Mouse (Mus musculus): Measurements from ENCODE around the gene Cend1. TPM values are rescaled to one million over a fixed set of nuclear protein-coding genes. Genes with fewer than 3 reads are reported as not detected.

Gene Cend1
- polyA plus RNA-seq, 1 experiment: 3.4 TPM

DNA sequence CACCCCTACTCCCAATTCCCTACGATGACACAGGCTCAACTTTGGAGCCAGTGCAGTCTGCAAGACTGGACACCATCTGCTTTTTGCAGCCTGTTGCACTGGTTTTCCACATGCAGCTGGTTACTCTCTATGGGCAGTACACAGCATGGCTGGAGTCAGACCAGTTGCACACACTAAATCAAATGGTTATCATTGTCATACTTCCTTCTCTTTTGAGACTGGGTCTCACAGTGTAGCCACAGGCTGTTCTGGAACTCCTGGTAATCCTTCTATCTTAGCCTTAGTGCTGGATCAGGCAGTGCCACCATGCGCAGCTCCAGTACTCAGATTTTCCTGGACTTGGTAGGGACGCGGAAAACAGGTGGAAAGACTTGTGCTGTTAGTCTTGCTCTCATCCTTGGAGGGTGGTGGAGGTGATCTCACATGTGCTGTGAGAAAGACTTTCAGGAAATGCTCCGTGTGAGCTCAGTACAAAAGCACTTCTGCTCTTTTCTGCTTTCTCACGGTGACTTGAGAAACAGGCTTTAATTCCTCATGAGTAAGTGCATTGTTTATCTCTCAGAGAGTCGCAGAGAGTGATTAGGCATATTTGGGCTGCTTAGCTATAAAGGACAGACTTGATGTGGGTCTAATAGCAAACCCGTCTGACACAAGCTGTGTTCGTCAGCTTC, 36.6 kb downstream of the Cend1 start:
- 3% methylated on average over 9 of the region's 9 CpGs for WGBS
- TF ChIP-seq CTCF (IDR thresholded peaks at IDR 0.05; ENCODE audit: control insufficient read depth, insufficient read depth, low read length) (no peak), POLR2A (IDR thresholded peaks at IDR 0.05; ENCODE audit: borderline replicate concordance, control insufficient read depth, low read depth, low read length) (no peak)
- H3K4me3 ChIP-seq (replicated peaks; ENCODE audit: control insufficient read depth, low read depth, low read length): peak overlapping the region; percentile 85
- H3K4me1 ChIP-seq (ENCODE audit: control insufficient read depth, insufficient read depth, low read length): peaks cover 1% of the 10 kb centered on the region; the same call in 1 of the 2 replicates
- H3K27ac ChIP-seq (ENCODE audit: control insufficient read depth, insufficient read depth, low read depth, low read length, poor library complexity): peak overlapping the region; percentile 97

DNA sequence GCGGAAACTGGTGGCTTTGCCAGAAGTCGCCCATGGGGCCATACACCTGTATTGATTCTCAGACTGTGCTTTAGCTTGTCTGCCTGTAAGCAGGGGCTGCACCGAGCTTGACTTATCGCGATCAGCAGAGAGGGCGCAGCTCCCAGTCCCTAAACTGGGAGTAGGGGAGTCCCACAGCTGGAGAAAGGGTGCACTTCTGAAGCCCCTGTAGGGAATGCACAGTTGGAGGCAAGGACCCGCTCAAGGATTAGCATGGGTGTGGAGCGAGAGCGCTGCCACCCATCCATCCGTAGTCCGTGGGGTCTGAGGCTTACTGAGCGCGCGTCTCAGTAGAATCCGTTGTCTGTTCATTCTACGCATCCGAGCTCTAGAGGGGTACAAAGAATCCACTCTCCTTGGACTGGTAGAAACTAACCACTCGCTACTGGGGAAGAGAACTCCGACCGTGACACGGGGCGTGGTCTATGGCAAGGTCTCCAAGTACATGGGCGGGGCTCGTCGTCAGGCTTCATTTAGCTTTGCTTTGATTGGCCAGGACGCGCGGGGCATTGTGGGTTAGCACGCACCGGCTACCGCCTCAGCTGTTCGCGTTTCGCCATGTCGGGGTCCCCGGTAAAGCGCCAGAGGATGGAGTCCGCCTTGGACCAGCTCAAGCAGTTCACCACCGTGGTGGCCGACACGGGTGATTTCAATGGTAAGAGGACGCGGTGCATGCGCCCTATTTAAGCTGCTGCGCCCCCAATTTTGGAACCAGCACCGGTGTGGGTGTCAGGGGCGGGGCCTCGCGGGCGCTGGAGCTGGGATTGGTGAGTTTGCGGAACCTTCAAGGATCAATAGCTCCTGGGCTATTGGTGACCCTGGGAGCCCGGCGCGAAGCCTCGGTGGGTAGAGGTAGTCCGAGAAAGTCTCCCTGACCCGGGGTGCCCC, 37.4 kb downstream of the Cend1 start, which contains the start of gene Taldo1:
TSS of gene Taldo1 (plus strand) at position 575 of the 927 bp plus-strand sequence.
- peak within 1 kb of the TSS; percentile 85 for H3K4me3 ChIP-seq (replicated peaks; ENCODE audit: control insufficient read depth, low read depth, low read length)
- 0 out of 2 replicates have a peak, but pooled peaks have one; percentile 1 for TF ChIP-seq CTCF (IDR thresholded peaks at IDR 0.05; ENCODE audit: control insufficient read depth, insufficient read depth, low read length)
- peak; percentile 79 for TF ChIP-seq POLR2A (IDR thresholded peaks at IDR 0.05; ENCODE audit: borderline replicate concordance, control insufficient read depth, low read depth, low read length)
- H3K4me1 ChIP-seq (ENCODE audit: control insufficient read depth, insufficient read depth, low read length): peaks cover 1% of the 10 kb centered on the region; the same call in 1 of the 2 replicates
- under 1% methylated on average over 57 of the region's 57 CpGs for WGBS
- peak within 1 kb of the TSS; percentile 97 for H3K27ac ChIP-seq (ENCODE audit: control insufficient read depth, insufficient read depth, low read depth, low read length, poor library complexity)

DNA sequence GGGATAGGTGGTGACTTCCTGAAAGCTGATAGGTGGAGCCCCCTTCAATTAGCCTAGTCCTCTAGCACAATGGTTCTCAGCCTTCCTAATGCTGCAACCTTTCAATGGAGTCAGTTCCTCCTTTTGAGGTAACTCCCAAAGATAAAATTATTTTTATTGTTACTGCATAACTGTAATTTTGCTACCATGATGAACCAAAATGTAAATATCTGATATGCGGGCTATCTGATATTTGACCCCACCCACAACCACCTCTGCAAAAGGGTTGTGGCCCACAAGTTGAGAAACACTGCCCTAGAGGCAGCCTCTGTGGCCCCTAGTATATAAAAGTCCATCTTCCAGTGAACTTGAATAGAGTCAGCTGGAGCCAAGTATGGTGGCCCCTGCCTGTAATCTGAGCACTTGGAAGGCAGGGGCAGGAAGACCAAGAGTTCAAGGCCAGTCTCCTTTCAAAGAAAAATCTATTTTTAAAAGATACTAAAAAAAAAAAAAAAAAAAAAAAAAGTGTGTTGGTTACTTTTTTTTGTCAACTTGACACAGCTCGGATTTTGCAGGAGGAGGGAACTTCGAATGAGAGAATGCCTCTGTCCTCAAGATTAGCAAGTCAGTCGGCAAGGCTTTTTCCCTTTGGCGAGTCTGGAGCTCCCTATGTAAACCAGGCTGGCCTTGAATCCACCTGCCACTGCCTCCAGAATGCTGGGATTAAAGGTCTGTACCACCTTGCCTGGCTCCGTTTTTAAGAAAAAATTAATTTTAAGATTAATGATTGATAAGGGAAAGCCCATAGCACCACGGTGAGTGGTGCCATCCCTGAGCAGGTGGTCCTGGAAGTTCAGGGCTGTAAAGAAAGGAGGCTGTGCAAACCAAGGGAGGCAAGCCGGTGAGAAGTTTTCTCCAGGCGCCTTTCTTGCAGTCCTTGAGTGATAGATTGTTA, 38.7 kb downstream of the Cend1 start:
- WGBS: 64% methylated on average over 9 of the region's 9 CpGs
- Histone ChIP-seq H3K4me3 (replicated peaks; ENCODE audit: control insufficient read depth, low read depth, low read length) (no peak overlapping the region), H3K4me1 (ENCODE audit: control insufficient read depth, insufficient read depth, low read length) (peaks cover 1% of the 10 kb centered on the region; the same call in 1 of the 2 replicates), H3K27ac (ENCODE audit: control insufficient read depth, insufficient read depth, low read depth, low read length, poor library complexity) (peak overlapping the region; percentile 16; the same call in 1 of the 2 replicates)
- TF ChIP-seq CTCF (IDR thresholded peaks at IDR 0.05; ENCODE audit: control insufficient read depth, insufficient read depth, low read length) (no peak), POLR2A (IDR thresholded peaks at IDR 0.05; ENCODE audit: borderline replicate concordance, control insufficient read depth, low read depth, low read length) (no peak)

DNA sequence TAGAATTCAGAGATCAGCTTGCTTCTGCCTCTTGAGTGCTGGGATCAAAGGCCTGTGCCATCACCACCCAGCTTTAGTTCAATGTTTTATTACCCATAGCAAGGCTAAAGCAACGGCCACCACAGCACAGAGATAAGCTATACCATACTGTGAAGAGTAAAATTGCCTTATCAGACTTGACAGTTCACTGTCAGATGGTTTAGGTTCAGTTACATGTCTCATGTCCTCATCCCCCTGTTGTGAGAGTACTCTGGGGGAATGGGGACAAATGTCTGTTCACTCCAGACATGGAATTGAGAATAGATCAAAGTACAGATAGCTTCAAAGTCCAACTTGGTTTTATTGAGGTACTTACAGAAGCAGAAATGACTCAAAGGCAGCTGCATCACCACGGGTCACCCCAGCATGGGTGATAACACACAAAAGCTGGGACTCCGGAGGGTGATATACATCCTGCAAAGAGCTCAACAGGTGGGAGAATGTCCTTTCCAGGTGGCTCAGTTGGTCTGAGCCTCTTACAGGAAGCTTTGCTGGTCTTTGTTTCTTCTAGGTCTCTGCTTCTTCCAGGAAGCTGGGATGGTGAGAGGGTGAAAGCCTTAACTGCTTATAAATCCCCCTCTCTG, 40.7 kb downstream of the Cend1 start:
- TF ChIP-seq POLR2A (IDR thresholded peaks at IDR 0.05; ENCODE audit: borderline replicate concordance, control insufficient read depth, low read depth, low read length) (no peak), CTCF (IDR thresholded peaks at IDR 0.05; ENCODE audit: control insufficient read depth, insufficient read depth, low read length) (no peak)
- peaks cover 1% of the 10 kb centered on the region; the same call in 1 of the 2 replicates for H3K4me1 ChIP-seq (ENCODE audit: control insufficient read depth, insufficient read depth, low read length)

DNA sequence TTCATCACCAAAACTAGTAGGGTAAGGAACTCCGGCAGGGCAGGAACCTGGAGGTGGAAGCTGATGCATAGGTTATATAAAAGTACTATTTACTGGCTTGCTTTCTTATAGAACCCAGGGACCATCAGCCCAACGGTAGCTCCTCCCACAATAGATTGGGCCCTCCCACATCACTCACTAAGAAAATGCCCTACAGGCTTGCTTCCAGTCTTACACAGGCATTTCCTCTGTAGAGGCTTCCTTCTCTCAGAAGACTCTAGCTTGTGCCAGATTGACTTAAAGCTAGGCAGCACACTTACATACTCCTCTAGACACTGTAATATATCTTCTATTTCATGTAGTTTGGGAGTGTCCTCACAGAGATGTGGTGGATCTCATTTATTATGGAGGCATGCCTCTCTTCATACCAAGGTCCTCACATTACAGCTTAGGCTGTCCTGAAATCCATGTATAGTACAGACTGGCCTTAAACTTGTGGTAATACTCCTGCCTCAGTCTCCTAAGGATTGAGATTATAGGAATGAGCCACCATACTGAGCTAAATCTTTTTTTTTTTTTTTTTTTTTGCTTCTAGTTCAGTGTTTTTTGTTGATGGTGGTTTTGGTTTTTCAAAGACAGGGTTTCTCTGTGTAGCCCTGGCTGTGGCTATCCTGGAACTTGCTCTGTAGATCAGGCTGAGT, 41.3 kb downstream of the Cend1 start:
- peaks cover 1% of the 10 kb centered on the region; the same call in 1 of the 2 replicates for H3K4me1 ChIP-seq (ENCODE audit: control insufficient read depth, insufficient read depth, low read length)
- TF ChIP-seq POLR2A (IDR thresholded peaks at IDR 0.05; ENCODE audit: borderline replicate concordance, control insufficient read depth, low read depth, low read length): no peak
- WGBS: 24% methylated on average over 2 of the region's 2 CpGs
- H3K27ac ChIP-seq (ENCODE audit: control insufficient read depth, insufficient read depth, low read depth, low read length, poor library complexity): no peak overlapping the region
- H3K4me3 ChIP-seq (replicated peaks; ENCODE audit: control insufficient read depth, low read depth, low read length): no peak overlapping the region

More for the DNA sequence above, 40.7 kb downstream of the Cend1 start:
- no peak overlapping the region for H3K4me3 ChIP-seq (replicated peaks; ENCODE audit: control insufficient read depth, low read depth, low read length)
- peak overlapping the region; percentile 32 for H3K27ac ChIP-seq (ENCODE audit: control insufficient read depth, insufficient read depth, low read depth, low read length, poor library complexity)
- 51% methylated on average over 3 of the region's 3 CpGs for WGBS

DNA sequence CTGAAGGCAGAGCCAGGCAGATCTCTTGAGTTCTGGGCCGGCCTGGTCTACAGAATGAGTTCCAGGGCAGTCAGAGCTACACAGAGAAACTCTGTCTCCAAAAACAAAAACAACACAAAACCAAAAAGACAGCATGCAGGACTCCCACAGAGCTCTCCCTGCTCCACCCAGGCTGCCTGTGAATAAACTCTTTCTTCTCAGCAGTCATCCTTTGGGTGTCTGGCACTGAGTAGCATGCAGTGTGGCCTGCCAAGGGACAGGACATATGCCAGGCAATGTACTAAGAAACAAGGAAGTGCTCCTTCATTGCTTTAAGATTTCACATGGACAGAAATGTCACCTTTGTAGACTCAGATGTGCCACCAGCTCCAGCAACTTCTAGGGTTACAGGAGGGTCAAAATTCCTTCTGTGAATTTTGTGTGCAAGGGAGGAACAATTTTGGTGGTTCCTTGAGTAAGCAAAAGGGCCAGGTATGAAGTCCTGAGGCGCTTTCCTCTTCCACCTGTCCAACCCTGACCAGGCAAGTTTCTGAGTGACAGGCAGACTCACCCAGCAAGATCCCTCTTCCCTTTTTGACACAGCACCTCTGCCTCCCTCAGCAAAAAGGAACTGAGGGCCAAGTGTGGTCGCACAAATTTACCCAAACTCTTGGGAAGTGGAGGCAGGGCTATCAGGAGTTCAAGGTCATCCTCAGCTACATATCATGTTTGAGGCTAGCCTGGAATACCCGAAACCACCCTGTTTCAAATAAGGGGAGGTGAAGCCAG, 48.0 kb downstream of the Cend1 start:
- H3K4me1 ChIP-seq (ENCODE audit: control insufficient read depth, insufficient read depth, low read length): peaks cover 3% of the 10 kb centered on the region; the same call in 1 of the 2 replicates
- no peak overlapping the region for H3K4me3 ChIP-seq (replicated peaks; ENCODE audit: control insufficient read depth, low read depth, low read length)
- 48% methylated on average over 4 of the region's 4 CpGs for WGBS
- TF ChIP-seq POLR2A (IDR thresholded peaks at IDR 0.05; ENCODE audit: borderline replicate concordance, control insufficient read depth, low read depth, low read length): no peak
- no peak for TF ChIP-seq CTCF (IDR thresholded peaks at IDR 0.05; ENCODE audit: control insufficient read depth, insufficient read depth, low read length)
- H3K27ac ChIP-seq (ENCODE audit: control insufficient read depth, insufficient read depth, low read depth, low read length, poor library complexity): peak overlapping the region; percentile 2; the same call in 1 of the 2 replicates
